Mouse (Mus musculus) large intestine, adult 2 months (tissue): ENCODE measurements around the gene Lamp2. TPM values are rescaled to one million over a fixed set of nuclear protein-coding genes. Genes with fewer than 3 reads are reported as not detected.
"Not testable (repeated sequence)": the region's sequence is repeated elsewhere in the genome, so short reads cannot be mapped to it uniquely, and the experiment has no call there.

ENCODE experiments used
- DNase-seq: peaks from one replicate; pipeline ENCODE4 v3.0.0-alpha.2; 2012; ENCODE audit warnings: low read depth, low spot score
- WGBS: fragments of 180-500 bp; shearing (Covaris S2); methylation state at CpG from one replicate; pipeline ENCODE4 v1.1.7; 2018; 5-methylcytosine and 5-hydroxymethylcytosine counted together
- polyA plus RNA-seq: library from polyadenylated mRNA; depleted of rRNA; stranded (reverse); fragments of >200 nt; gene quantifications from 2 replicates; pipeline ENCODE4 v1.2.3, GENCODE M21; 2012; rRNA removed

Lamp2 gene
- polyA plus RNA-seq, 1 experiment, result 35.4 TPM

DNA sequence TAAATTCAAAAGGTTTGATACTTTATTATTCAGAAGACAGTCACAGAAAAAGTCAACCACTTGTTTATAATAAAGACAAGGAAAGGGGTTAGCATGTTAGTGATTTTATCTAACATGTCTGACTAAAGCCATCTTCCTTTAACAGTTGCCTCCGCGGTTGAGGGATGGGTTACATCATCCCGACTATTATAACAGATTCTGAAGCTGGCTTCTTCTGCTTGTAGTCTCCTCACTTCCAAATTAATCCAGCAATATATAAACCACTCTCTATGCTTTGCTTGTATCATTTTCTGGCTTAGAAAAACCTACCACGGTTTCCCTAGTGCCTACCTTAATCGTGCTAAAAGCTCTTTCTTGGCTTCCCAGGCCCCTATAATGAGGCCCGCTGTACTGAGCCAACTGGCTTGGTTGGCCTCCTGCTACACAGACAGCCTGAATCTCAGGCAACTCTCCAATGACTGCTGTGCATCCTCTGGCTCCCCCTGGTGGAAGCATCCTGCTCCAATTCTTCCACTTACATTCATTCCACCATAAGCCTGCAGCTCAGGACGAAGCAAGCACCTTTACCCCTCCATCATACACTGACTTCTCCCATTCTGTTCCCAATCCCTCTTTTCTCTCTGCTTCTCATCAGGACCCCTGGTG is 18.0 kb downstream of the Lamp2 start:
- no peak for DNase-seq
- WGBS, result 45% methylated on average over 7 of the region's 7 CpGs

- DNase-seq, result no peak
Measured at GRCm38 (mm10) chrX:38429455-38429854, 26.8 kb downstream of the Lamp2 start.

DNA sequence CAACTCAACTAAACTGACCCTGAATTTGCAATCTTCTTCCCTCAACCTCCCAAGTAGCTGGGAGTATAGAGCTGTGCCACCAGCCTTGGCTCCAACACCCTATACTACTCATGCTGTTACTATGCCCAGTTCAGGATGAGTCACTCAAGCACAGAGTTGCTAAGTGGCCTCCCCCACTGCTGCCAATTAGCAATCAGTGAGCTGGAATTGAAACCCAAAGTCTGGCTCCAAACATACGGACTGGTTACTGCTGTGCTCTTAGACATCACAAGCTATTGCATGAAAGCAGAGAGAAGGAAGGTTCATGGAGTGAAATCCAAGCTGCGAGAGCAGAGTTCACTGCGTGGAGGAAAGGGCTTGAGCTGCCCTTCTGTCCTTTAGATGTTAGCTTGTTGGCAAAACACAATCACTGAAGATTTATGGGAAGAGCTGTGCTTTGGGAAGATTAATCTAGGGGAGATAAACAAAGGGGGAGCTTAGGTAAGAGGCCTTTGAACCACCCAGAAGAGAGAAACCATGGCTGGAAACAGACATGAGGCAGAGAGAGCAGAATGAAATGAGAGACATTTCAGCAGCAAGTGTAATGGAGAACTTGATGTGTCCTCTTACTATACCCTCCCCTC is 27.3 kb downstream of the Lamp2 start:
- DNase-seq, result no peak
- 71% methylated on average over 3 of the region's 3 CpGs for WGBS

More at GRCm38 (mm10) chrX:38429455-38429854, 26.8 kb downstream of the Lamp2 start:
- WGBS, result 79% methylated on average over 4 of the region's 4 CpGs

- 52% methylated on average over 1 of the region's 1 CpGs for WGBS
- DNase-seq, result no peak
Measured at GRCm38 (mm10) chrX:38426043-38426442, 30.2 kb downstream of the Lamp2 start.

GRCm38 (mm10) chrX:38423096-38423495 is 33.2 kb downstream of the Lamp2 start:
- WGBS, result 74% methylated on average over 3 of the region's 3 CpGs
- DNase-seq, result no peak

GRCm38 (mm10) chrX:38422396-38422795 is 33.9 kb downstream of the Lamp2 start:
- WGBS, result 67% methylated on average over 3 of the region's 3 CpGs
- no peak for DNase-seq

DNA sequence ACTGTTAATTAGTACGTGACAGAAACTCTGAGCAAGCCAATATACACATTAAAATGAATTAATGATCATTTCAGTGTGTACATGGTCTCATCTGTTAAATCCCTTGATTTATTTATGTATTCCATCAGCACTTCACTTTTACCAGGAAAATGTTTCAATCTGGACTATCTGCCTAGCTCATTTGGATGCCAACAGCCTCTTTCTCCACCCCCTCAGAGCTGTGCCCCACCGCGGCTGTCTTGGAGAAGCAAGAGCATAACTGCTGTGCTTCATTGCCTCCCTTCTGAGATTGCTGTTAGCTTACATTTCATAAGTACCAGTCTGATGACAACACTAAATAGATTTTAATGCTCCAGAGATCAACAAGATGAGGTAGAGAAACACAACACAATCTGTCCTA is 52.4 kb downstream of the Lamp2 start:
- 82% methylated on average over 3 of the region's 3 CpGs for WGBS
- no peak for DNase-seq

DNA sequence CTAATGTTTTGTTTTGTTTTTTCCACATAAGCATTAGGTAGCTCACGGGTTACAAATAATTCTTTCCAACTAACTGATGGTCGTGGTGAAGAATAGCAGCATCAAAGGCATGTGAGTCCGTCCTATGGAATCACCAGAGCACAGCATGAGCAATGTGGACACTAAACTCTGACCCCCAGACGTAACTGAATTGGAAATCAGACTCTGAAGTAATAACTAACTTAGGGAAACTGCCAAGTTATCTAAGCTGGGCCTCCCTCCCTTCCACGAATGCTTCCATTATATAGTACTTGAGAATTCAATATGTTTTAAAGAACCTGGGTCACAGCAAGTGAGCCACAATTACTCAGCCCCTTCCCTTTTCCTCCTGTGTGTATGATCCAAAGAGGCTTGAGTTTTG is 53.3 kb downstream of the Lamp2 start:
- WGBS, result 69% methylated on average over 5 of the region's 5 CpGs

GRCm38 (mm10) chrX:38402004-38402403 is 54.2 kb downstream of the Lamp2 start:
- 19% methylated on average over 6 of the region's 6 CpGs for WGBS
- DNase-seq, result peak; percentile 2

More for the DNA sequence above, 53.3 kb downstream of the Lamp2 start:
- DNase-seq, result no peak

DNA sequence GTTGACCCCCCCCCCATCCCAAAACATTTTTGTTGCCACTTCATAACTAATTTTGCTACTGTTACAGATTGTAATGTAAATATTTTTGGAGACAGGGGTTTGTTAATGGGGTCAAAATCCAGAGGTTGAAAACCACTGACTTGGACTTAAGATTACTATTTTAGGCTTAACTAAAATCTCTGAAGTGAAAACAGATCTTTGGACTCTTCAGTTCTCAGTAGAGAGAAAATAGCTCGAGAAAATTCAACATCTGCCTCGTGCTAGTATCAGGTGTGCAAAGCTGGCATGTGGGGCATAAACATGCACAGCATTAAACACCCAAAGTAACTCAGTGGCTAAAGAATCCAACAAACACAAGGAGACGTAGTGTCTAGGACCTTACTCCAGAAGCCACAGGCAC is 55.6 kb downstream of the Lamp2 start:
- DNase-seq, result no peak
- WGBS, result 63% methylated on average over 3 of the region's 3 CpGs

- DNase-seq, result no peak
- WGBS, result 82% methylated on average over 1 of the region's 1 CpGs
Measured at GRCm38 (mm10) chrX:38399671-38400070, 56.6 kb downstream of the Lamp2 start.

GRCm38 (mm10) chrX:38373169-38373568 is 83.1 kb downstream of the Lamp2 start:
- WGBS, result 84% methylated on average over 1 of the region's 1 CpGs
- DNase-seq, result not testable (repeated sequence)

DNA sequence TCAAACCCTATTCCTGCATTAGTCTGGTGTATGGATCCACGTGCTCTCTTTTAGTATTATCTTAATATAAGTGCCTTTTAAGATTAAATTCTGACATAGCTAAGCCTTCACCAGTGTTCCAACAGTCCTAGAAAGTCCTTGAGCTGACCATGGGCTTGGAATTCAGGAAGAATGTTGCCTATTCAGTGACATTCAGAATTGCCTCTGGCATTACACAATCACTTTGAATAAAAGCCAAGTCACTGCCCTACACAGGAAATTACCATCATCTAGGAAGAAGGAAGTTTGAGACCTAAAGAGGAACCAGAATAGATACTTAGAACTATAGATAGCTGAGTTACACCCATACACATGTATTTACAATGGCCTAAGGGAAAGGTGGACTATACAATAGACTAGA is 91.6 kb downstream of the Lamp2 start:
- DNase-seq, result not testable (repeated sequence)
- 48% methylated on average over 1 of the region's 1 CpGs for WGBS

DNA sequence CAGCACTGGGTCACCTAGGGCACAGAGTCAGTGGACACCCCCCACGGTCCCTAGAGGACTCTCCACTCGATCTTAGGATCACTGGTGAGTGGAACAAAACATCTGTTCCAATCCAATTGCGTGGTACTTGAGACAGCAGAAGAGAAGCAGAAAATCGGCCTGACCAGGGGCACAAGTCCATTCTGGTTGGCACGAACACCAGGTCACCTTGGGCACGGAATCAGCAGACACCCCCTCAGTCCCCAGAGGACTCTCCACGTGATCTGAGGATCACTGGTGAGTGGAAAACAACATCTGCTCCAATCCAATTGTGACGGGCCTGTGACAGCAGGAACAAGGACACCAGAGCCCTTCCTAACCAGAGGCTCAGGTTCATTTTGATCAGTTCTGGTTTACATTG is 94.2 kb downstream of the Lamp2 start:
- no peak for DNase-seq
- 66% methylated on average over 8 of the region's 8 CpGs for whole genome bisulfite sequencing

Other genes with a start within 250 kb of the Lamp2 start
- 0.19 and 0.36 TPM in 2 replicates for gene Tmem255a, start 204.0 kb downstream of the Lamp2 start, polyA plus RNA-seq
- gene Atp1b4, start 140.3 kb downstream of the Lamp2 start, polyA plus RNA-seq, result not detected in 2 replicates
- gene Cul4b, start 119.7 kb upstream of the Lamp2 start, polyA plus RNA-seq, result 1.6 and 3.1 TPM in 2 replicates
- gene Mcts1, start 144.1 kb upstream of the Lamp2 start, polyA plus RNA-seq, result 9.0 and 10.3 TPM in 2 replicates
- 22.1 and 24.1 TPM in 2 replicates for gene C1galt1c1, start 178.6 kb upstream of the Lamp2 start, polyA plus RNA-seq